15 mouse cellular contexts compared by ENCODE assay signal in genomic region chr12:34653615-34654014, GRCm38 (mm10).
DNase-seq lines count a peak whose midpoint lies in the region; ATAC-seq and TF ChIP-seq lines count a peak whose summit lies in the region.
"Had no signal": no experiment of that assay in that cellular context is flagged by ENCODE, and none has a peak within 500 bp of the region (broad histone marks: within the 10 kb centered on the region; RNA-seq: fewer than 3 reads in every experiment).

No protein-coding gene starts in this region.

- no peak for ATAC-seq in heart, postnatal 0 days (ENCODE audit: insufficient read depth, low read depth)
- no peak for ATAC-seq in lung, postnatal 0 days
- ATAC-seq in Patski: no peak

- peak; percentile 43 for DNase-seq in heart, postnatal 0 days (ENCODE audit: low spot score)
- DNase-seq in heart, postnatal 14 days: no peak
- DNase-seq in lung, postnatal 0 days (ENCODE audit: low spot score): no peak
- DNase-seq in lung, postnatal 4 days: no peak
- DNase-seq in Patski (ENCODE audit: low read depth, low spot score): no peak
- DNase-seq in retina, postnatal 1 day: peak; percentile 39
- no peak for DNase-seq in kidney, adult 8-10 months
- DNase-seq: adrenal gland, adult 2 months; heart, postnatal 10 days; kidney, adult 11 months; right cerebral cortex, adult 18-20 months; thymus, postnatal 4 days had no signal

- no peak overlapping the region for H3K9ac ChIP-seq in heart, postnatal 0 days (replicated peaks; ENCODE audit: low read depth, low read length)
- no peak overlapping the region for H3K9ac ChIP-seq in lung, postnatal 0 days (replicated peaks; ENCODE audit: low read depth)

- H3K4me1 ChIP-seq in heart, postnatal 0 days (ENCODE audit: control insufficient read depth, insufficient read depth): no peaks in the 10 kb centered on the region
- H3K4me1 ChIP-seq in lung, postnatal 0 days (ENCODE audit: insufficient read depth, low read depth, low read length): no peaks in the 10 kb centered on the region

- H3K27me3 ChIP-seq in heart, postnatal 0 days (ENCODE audit: control insufficient read depth, insufficient read depth, low read length): no peaks in the 10 kb centered on the region
- no peaks in the 10 kb centered on the region for H3K27me3 ChIP-seq in lung, postnatal 0 days (replicated peaks; ENCODE audit: insufficient read depth, low read length)
- peaks cover 20% of the 10 kb centered on the region for H3K27me3 ChIP-seq in Patski

- in situ Hi-C loops in Patski (cut with MboI; ENCODE audit: low pct_unique_long_range_greater_than_20kb): loop anchor here (25.0 kb wide), 3 partner anchors 1166 to 1266 kb away; partner anchors contain the start of gene Efcab10

- no peak overlapping the region for H3K27ac ChIP-seq in heart, postnatal 0 days (ENCODE audit: low read depth)
- H3K27ac ChIP-seq in lung, postnatal 0 days (ENCODE audit: low read length): no peak overlapping the region

- POLR2A ChIA-PET in Patski (lab: Charles Lee): interaction anchor here (0.5 kb wide), 1 partner anchor 1202 kb away, joined by 5 read pairs; no protein-coding TSS in a partner anchor

- H3K4me2 ChIP-seq in heart, postnatal 0 days (ENCODE audit: low read depth, low read length): no peak overlapping the region
- H3K4me2 ChIP-seq in lung, postnatal 0 days (replicated peaks; ENCODE audit: low read depth, low read length): no peak overlapping the region
- H3K4me2 ChIP-seq: liver, embryonic 11.5 days had no signal

- intact Hi-C loops in heart, postnatal 14 days (cut with DNase I): loop anchor here (10.0 kb wide), 1 partner anchor 1269 kb away; no protein-coding TSS in a partner anchor

- no peaks in the 10 kb centered on the region for H3K9me3 ChIP-seq in heart, postnatal 0 days (replicated peaks; ENCODE audit: control insufficient read depth, low read length)
- H3K9me3 ChIP-seq in lung, postnatal 0 days (ENCODE audit: low read length): no peaks in the 10 kb centered on the region

- H3K4me3 ChIP-seq in heart, postnatal 0 days (ENCODE audit: low read depth, low read length): no peak overlapping the region
- H3K4me3 ChIP-seq in lung, postnatal 0 days (ENCODE audit: low read depth, low read length): no peak overlapping the region
- H3K4me3 ChIP-seq: erythroblast, embryonic 14.5 days had no signal

- CTCF ChIA-PET in Patski (lab: Charles Lee): no interaction called here

- no peaks in the 10 kb centered on the region for H3K36me3 ChIP-seq in heart, postnatal 0 days (replicated peaks; ENCODE audit: control insufficient read depth, insufficient read depth, low read length)
- no peaks in the 10 kb centered on the region for H3K36me3 ChIP-seq in lung, postnatal 0 days (ENCODE audit: insufficient read depth, low read length)
- H3K36me3 ChIP-seq: G1E had no signal

- WGBS in heart, postnatal 0 days: 27% methylated on average over 3 of the region's 3 CpGs
- 39% methylated on average over 3 of the region's 3 CpGs for WGBS in lung, postnatal 0 days

- no peak for TF ChIP-seq EP300 in heart, postnatal 0 days (IDR thresholded peaks at IDR 0.05; ENCODE audit: low read depth)
- TF ChIP-seq EP300 in lung, postnatal 0 days (IDR thresholded peaks at IDR 0.05): no peak

- peak; percentile 62 for TF ChIP-seq CTCF in heart, postnatal 0 days (IDR thresholded peaks at IDR 0.05; ENCODE audit: low read depth)
- peak; percentile 48 for TF ChIP-seq CTCF in lung, postnatal 0 days (IDR thresholded peaks at IDR 0.05)
- peak; percentile 48 for TF ChIP-seq CTCF in Patski (IDR thresholded peaks at IDR 0.05)

Comparison
In these comparisons a context has a peak if more than half of its experiments do, and no peak if none do; other contexts are left out.
1. DNase-seq: peak in heart, postnatal 0 days (single experiment) and retina, postnatal 1 day (single experiment); none in heart, postnatal 14 days (0 of 2), lung, postnatal 0 days (single experiment), lung, postnatal 4 days (0 of 2), Patski (single experiment) and kidney, adult 8-10 months (0 of 2).
2. Peak in every context shown above with its lines, with median percentiles within 50 percentile points of each other: CTCF ChIP-seq.